Mouse (Mus musculus): ENCODE measurements around the gene Hyal2. TPM values are rescaled to one million over a fixed set of nuclear protein-coding genes. Genes with fewer than 3 reads are reported as not detected.

Gene Hyal2
- polyA plus RNA-seq, 1 experiment from 2014 or later: 53.9 TPM

DNA sequence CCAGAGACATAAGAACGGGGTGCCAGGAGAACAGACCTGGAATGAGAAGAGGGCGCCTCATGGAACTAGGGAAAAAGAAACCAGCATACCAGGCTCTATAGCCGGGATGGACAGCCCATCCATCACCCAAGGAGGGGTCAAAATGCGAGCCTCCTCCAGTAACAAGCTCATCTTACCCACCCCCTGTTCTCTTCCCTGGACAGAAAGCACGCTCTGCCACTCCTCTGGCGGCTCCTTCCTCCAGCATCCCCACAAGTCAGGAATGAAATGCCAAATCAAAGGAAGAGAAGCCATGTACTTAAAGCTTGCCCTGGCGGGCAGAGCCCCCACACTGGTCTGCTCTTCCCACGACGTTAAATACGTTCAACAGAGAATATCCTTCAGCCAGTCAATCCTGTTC, 26.7 kb upstream of the Hyal2 start:
- H3K4me2 ChIP-seq (ENCODE audit: low read depth, low read length): peak overlapping the region; percentile 96
- peaks cover 28% of the 10 kb centered on the region for H3K4me1 ChIP-seq (ENCODE audit: insufficient read depth)
- H3K9ac ChIP-seq (replicated peaks): no peak overlapping the region
- WGBS (ENCODE audit: insufficient replicate concordance): 50% methylated on average over 10 of the region's 10 CpGs
- H3K27ac ChIP-seq (ENCODE audit: low read depth): no peak overlapping the region
- peaks cover 30% of the 10 kb centered on the region for H3K36me3 ChIP-seq (replicated peaks; ENCODE audit: insufficient read depth, low read length)
- DNase-seq (no peak), ATAC-seq (no peak)
- H3K27me3 ChIP-seq (ENCODE audit: insufficient read depth, low read length): no peaks in the 10 kb centered on the region
- H3K4me3 ChIP-seq (ENCODE audit: low read depth, low read length): no peak overlapping the region
- TF ChIP-seq CTCF (IDR thresholded peaks at IDR 0.05; ENCODE audit: low read depth) (no peak), EP300 (IDR thresholded peaks at IDR 0.05; ENCODE audit: low read depth) (no peak)
- no peaks in the 10 kb centered on the region for H3K9me3 ChIP-seq (ENCODE audit: low read length)

DNA sequence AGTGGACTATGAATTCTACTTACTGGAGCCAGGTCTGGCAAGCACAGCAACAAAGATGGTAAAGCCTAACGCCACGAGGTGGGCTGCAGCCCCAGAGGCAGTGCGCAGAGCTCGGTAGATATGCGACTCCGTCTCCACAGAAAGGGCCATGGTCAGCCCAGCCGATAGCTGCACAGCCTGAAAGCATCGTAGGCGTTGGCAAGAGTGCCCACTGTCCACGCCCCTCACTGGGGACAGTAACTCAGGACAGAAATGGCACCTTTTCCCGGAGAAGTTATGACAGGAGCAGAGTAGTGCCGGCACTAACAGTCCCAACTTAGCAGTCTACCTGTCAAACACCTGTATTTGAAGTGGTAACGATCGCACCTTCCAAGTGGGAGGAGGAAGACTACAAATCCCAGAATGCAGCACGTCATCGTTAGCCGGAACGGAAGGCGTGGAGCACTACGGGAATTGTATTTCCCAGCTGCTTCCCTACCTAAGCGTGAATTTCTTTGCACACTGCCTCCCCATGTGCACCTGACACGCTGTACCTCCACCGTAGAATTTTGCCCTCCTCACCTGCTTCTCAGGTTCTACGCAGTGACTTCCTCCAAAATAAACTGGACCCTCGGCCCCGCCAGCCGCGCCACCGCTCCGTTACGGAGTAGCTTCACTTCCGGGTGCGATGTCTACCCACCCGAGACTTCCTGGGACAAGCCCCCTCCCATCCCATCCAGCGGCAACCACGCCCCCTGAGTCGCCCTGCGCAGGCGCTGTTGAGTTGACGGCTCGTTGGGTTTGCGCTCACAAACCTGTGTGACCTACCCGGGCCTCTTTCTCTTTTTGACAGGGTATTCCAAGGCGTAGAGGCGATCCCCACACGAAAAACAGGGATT, 26.0 kb upstream of the Hyal2 start, which contains the start of the genes Cyb561d2 and Nprl2:
Cyb561d2 (minus strand) TSS at position 720 of the 878 bp plus-strand sequence.
Nprl2 (plus strand) TSS at position 753 of the 878 bp plus-strand sequence.
- H3K27ac ChIP-seq (ENCODE audit: low read depth): peak within 1 kb of the TSS; percentile 68
- no peaks in the 10 kb centered on the region for H3K27me3 ChIP-seq (ENCODE audit: insufficient read depth, low read length)
- peak within 1 kb of the TSS; percentile 96 for H3K4me2 ChIP-seq (ENCODE audit: low read depth, low read length)
- H3K4me1 ChIP-seq (ENCODE audit: insufficient read depth): peaks cover 23% of the 10 kb centered on the region
- H3K4me3 ChIP-seq (ENCODE audit: low read depth, low read length): peak within 1 kb of the TSS; percentile 80
- H3K36me3 ChIP-seq (replicated peaks; ENCODE audit: insufficient read depth, low read length): peaks cover 30% of the 10 kb centered on the region
- no peaks in the 10 kb centered on the region for H3K9me3 ChIP-seq (ENCODE audit: low read length)
- TF ChIP-seq CTCF (IDR thresholded peaks at IDR 0.05; ENCODE audit: low read depth): no peak
- TF ChIP-seq EP300 (IDR thresholded peaks at IDR 0.05; ENCODE audit: low read depth): no peak
- H3K9ac ChIP-seq (replicated peaks): peak within 1 kb of the TSS; percentile 64
- peak; percentile 93 for DNase-seq
- WGBS (ENCODE audit: insufficient replicate concordance): under 1% methylated on average over 46 of the region's 46 CpGs
- peak; percentile 87 for ATAC-seq

DNA sequence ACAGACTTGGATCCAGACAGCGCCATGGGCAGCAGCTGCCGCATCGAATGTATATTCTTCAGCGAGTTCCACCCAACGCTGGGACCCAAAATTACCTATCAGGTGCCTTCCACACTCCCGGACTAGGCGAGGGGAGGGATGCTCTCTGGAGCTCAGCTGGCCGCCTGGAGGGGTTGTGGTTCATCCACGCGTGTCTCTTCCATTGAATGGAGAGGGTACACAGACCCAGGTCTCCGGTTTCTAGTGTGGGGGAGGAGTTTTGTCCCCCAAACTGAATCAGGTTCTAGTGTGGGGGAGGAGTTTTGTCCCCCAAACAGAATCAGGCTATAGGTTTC, 25.4 kb upstream of the Hyal2 start:
- DNase-seq: no peak
- no peaks in the 10 kb centered on the region for H3K9me3 ChIP-seq (ENCODE audit: low read length)
- peaks cover 25% of the 10 kb centered on the region for H3K4me1 ChIP-seq (ENCODE audit: insufficient read depth)
- peak overlapping the region; percentile 96 for H3K4me2 ChIP-seq (ENCODE audit: low read depth, low read length)
- peak; percentile 14 for ATAC-seq
- peak overlapping the region; percentile 80 for H3K4me3 ChIP-seq (ENCODE audit: low read depth, low read length)
- H3K27ac ChIP-seq (ENCODE audit: low read depth): peak overlapping the region; percentile 68
- no peak for TF ChIP-seq CTCF (IDR thresholded peaks at IDR 0.05; ENCODE audit: low read depth)
- TF ChIP-seq EP300 (IDR thresholded peaks at IDR 0.05; ENCODE audit: low read depth): no peak
- under 1% methylated on average over 11 of the region's 11 CpGs for WGBS (ENCODE audit: insufficient replicate concordance)
- peaks cover 30% of the 10 kb centered on the region for H3K36me3 ChIP-seq (replicated peaks; ENCODE audit: insufficient read depth, low read length)
- H3K9ac ChIP-seq (replicated peaks): peak overlapping the region; percentile 64
- no peaks in the 10 kb centered on the region for H3K27me3 ChIP-seq (ENCODE audit: insufficient read depth, low read length)

DNA sequence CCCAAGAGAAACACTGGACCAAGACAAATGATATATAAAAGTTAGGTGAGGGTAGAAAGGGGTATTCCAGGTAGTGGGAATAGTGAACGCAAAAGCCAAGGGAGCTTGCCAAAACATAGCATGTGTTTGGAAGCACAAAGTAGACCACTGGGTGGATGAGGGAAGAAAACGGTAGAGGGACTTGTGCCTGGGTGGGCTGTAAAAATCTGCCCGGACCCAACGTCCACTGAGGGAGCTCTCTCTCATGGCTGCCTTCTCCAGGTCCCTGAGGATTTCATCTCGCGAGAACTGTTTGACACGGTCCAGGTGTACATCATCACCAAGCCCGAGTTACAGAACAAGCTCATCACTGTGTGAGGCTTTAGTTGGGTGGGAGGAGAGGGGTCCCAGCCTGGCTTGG, 25.0 kb upstream of the Hyal2 start:
- H3K4me2 ChIP-seq (ENCODE audit: low read depth, low read length): peak overlapping the region; percentile 96
- no peaks in the 10 kb centered on the region for H3K9me3 ChIP-seq (ENCODE audit: low read length)
- H3K27me3 ChIP-seq (ENCODE audit: insufficient read depth, low read length): no peaks in the 10 kb centered on the region
- WGBS (ENCODE audit: insufficient replicate concordance): 49% methylated on average over 8 of the region's 8 CpGs
- peaks cover 27% of the 10 kb centered on the region for H3K4me1 ChIP-seq (ENCODE audit: insufficient read depth)
- no peak overlapping the region for H3K27ac ChIP-seq (ENCODE audit: low read depth)
- TF ChIP-seq CTCF (IDR thresholded peaks at IDR 0.05; ENCODE audit: low read depth) (no peak), EP300 (IDR thresholded peaks at IDR 0.05; ENCODE audit: low read depth) (no peak)
- ATAC-seq (no peak), DNase-seq (no peak)
- peak overlapping the region; percentile 64 for H3K9ac ChIP-seq (replicated peaks)
- H3K4me3 ChIP-seq (ENCODE audit: low read depth, low read length): peak overlapping the region; percentile 80
- H3K36me3 ChIP-seq (replicated peaks; ENCODE audit: insufficient read depth, low read length): peaks cover 27% of the 10 kb centered on the region

DNA sequence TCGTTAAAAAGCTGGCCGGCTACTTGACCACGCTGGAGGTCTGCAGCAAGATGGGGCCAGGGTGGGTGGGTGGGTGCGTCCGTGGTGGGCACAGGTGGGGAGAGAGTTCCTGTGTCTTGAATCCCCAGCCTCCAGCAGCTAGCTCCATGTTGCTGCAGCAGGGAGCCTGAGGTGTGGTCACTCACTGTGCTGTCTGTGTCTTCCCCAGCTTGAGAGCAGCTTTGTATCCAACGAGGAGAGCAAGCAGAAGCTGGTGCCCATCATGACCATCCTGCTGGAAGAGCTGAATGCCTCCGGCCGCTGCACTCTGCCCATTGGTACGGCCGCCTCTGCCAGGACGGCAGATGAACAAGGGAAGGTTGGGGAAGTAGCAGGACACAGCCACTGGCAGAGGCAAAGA, 24.4 kb upstream of the Hyal2 start:
- Histone ChIP-seq H3K36me3 (replicated peaks; ENCODE audit: insufficient read depth, low read length) (peaks cover 21% of the 10 kb centered on the region), H3K4me3 (ENCODE audit: low read depth, low read length) (no peak overlapping the region), H3K27ac (ENCODE audit: low read depth) (no peak overlapping the region), H3K27me3 (ENCODE audit: insufficient read depth, low read length) (no peaks in the 10 kb centered on the region), H3K9ac (replicated peaks) (no peak overlapping the region), H3K4me2 (ENCODE audit: low read depth, low read length) (no peak overlapping the region), H3K9me3 (ENCODE audit: low read length) (no peaks in the 10 kb centered on the region), H3K4me1 (ENCODE audit: insufficient read depth) (peaks cover 27% of the 10 kb centered on the region)
- ATAC-seq (no peak), DNase-seq (no peak)
- TF ChIP-seq EP300 (IDR thresholded peaks at IDR 0.05; ENCODE audit: low read depth) (no peak), CTCF (IDR thresholded peaks at IDR 0.05; ENCODE audit: low read depth) (no peak)
- 83% methylated on average over 11 of the region's 11 CpGs for WGBS (ENCODE audit: insufficient replicate concordance)

DNA sequence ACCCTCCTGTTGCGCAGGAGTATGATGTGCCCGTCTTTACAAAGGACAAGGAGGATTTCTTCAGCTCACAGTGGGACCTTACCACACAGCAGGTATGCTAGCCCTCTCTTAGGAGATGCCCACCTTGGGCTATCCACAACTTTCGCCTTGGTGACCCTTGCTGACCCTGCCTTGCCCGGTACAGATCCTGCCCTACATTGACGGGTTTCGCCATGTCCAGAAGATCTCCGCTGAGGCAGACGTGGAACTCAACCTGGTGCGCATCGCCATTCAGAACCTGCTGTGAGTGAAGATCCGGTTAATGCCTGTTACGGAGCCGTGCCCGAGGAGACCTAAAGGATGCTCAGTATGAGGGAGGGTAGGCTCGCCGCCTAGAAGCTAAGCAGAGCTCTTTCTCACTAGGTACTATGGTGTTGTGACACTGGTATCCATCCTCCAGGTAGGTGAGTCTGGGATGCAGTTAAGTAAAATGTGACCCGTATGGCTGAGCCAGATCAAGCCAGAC, 23.5 kb upstream of the Hyal2 start:
- H3K36me3 ChIP-seq (replicated peaks; ENCODE audit: insufficient read depth, low read length): peaks cover 12% of the 10 kb centered on the region; the same call in 1 of the 2 replicates
- no peak overlapping the region for H3K9ac ChIP-seq (replicated peaks)
- no peaks in the 10 kb centered on the region for H3K9me3 ChIP-seq (ENCODE audit: low read length)
- no peak overlapping the region for H3K4me3 ChIP-seq (ENCODE audit: low read depth, low read length)
- no peaks in the 10 kb centered on the region for H3K27me3 ChIP-seq (ENCODE audit: insufficient read depth, low read length)
- ATAC-seq (no peak), DNase-seq (no peak)
- H3K4me2 ChIP-seq (ENCODE audit: low read depth, low read length): no peak overlapping the region
- WGBS (ENCODE audit: insufficient replicate concordance): 95% methylated on average over 17 of the region's 17 CpGs
- no peak for TF ChIP-seq EP300 (IDR thresholded peaks at IDR 0.05; ENCODE audit: low read depth)
- H3K27ac ChIP-seq (ENCODE audit: low read depth): no peak overlapping the region
- H3K4me1 ChIP-seq (ENCODE audit: insufficient read depth): peaks cover 27% of the 10 kb centered on the region

Data from liver, postnatal 0 days (tissue).